Mouse (Mus musculus): ENCODE measurements around the gene Ppig.
"Not testable (repeated sequence)": the region's sequence is repeated elsewhere in the genome, so short reads cannot be mapped to it uniquely, and the experiment has no call there.

The Ppig gene

DNA sequence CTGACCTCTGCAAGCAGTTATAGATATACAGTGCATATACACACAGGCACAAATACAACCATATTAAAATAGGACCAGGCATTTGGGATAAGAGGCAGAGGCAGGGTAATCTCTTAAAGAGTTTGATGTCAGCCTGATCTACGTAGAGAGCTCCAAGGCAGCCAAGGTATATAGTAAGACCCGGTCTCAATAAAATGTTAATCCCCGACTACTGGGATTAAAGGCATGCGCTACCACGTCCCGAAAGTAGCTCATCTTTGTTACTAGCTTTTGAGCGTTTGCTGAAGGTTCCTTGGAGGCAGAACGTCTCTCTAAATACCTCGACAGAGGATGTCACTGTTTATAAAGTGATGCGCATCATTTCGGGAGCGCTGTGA lies at the start of gene Ppig:
Gene Ppig, plus strand, starts transcription at position 273 of the 377 bp plus-strand sequence.
- no peak for DNase-seq (ENCODE audit: low read depth, low spot score)

DNA sequence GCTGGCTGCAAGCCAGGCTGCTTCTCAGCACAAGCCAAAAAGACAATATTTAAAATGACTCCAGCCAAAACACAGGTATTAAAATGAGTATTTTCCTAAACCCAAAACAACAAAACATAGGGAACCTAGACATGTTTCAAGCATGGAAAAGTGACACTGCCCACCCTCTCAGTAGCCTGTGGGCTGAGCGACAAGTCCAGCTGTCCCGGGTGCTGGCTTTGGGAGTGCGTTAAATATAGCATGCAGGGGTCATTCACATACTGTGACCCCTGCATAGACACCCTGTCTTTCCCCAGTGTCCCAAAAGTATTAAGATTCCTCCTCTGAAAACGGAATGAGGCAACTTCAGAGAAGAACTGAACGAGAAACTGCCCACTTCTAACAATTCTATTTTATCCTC lies 48.6 kb upstream of the Ppig start:
- DNase-seq (ENCODE audit: low read depth, low spot score), result no peak

DNA sequence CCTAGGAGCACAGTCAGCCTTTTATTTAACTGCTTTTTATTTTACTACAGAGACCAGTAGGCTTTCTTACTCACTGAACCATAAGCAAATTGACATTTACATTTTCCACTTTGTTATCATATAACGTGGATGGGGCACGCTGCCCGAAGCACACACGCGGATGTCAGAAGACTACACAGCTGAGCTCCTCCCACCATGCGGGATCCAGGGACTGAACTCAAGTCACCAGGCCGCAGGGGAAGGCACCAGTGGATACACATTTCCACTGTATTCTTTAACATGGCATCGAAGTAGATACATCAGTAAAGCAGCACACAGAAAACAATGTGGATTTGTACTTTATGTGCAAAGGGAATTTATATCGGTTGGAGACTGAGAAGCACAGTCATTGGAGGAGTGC lies 47.1 kb upstream of the Ppig start:
- no peak for DNase-seq (ENCODE audit: low read depth, low spot score)

DNA sequence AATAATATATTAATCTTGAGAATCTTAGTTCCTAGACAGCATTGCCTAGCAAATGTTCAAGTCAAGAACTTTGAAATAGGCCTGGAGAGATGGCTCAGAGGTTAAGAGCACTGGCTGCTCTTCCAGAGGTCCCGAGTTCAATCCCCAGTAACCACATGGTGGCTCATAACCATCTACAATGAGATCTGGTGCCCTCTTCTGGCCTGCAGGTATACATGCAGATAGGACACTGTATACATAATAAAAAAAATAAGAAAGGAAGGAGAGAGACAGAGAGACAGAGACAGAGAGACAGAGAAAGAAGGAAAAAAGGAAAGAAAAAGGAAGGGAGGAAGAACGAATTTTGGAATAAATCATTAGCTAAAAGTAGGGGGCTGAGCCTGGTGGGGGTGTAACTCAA lies 45.6 kb upstream of the Ppig start:
- DNase-seq (ENCODE audit: low read depth, low spot score), result no peak

DNA sequence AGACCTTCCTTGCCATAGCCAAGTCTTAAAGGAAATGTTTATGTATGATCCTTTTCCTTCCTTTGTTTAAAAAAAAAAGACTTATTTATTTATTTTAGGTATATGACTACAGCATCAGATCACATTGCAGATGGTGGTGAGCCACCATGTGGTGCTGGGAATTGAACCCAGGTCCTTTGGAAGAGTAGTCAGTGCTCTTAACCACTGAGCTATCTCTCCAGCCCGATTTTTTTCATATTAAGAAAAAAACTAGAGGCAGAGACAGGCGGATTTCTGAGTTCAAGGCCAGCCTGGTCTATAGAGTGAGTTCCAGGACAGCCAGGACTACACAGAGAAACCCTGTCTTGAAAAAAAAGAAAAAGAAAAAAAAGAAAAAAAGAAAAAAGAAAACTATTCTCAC lies 45.1 kb upstream of the Ppig start:
- not testable (repeated sequence) for DNase-seq (ENCODE audit: low read depth, low spot score)

DNA sequence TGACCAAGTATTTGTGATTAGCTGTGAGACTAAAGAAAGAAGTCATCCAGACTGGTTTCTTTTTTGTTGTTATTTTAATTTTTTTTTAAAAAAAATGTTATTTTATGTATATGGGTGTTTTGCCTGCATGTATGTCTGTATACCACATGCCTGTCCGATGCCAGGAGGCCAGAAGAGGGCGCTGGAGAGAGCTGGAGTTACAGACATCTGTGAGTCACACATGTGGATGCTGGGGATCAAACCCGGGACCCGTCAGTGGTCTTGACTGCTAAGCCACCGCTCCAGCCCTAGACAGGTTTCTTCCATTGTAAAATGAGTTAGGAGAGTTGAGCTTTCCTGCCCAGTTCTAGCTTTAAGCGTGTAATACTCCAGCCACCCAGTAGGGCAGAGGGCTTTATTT lies 42.4 kb upstream of the Ppig start:
- no peak for DNase-seq (ENCODE audit: low read depth, low spot score)

DNA sequence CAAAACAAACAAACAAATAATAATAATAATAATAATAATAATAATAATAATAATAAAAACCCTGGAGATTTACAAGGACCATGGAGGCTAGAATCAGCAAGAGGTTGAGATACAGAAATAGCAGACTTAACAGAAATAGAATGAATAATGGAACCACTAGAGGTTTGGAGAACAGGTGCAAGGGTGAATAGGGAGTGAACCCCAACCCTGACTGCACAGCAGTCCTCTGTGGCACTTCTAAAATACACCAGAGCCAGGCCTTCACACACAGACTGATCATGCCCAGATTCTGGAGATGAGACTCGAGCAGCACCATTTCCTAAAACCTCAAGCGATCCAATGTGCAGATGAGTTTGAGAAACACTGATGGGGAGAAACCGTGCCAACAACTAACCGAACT lies 40.4 kb upstream of the Ppig start:
- no peak for DNase-seq (ENCODE audit: low read depth, low spot score)

DNA sequence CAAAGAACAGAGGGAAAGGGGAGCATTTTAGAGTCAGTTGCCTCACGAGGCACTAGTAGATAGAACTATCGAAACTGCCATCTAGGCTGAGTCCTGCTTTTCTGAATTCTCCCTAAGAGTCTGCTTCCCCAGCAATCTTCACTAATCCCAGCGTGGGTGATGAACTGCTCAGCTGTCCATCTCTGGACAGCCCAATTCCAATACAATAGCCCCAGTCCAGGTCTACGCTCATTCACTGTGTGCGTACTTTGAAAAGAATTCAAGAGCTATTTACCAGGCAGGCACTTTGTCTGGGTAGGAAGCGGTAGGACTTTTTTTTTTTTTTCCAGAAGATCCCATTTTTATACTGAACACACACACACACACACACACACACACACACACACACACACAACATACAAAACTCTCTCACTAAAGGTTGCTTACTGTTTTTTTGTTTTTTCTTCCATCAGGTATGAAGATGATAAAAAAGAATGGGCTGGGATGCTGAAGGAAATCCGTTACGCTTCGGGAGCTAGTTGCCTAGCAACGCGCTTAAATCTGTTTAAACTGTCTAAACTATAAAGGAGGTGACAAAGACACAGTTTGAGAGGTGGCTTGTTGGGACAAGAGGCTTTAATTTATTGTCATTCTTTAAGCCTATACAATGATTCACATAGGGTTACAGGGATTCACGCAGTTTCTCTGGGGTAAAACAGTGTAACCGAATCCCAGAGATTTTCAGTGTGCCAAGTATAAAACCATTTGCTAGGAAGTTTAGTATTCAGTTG lies 39.1 kb upstream of the Ppig start:
- peak; percentile 67 for DNase-seq (ENCODE audit: low read depth, low spot score)

DNA sequence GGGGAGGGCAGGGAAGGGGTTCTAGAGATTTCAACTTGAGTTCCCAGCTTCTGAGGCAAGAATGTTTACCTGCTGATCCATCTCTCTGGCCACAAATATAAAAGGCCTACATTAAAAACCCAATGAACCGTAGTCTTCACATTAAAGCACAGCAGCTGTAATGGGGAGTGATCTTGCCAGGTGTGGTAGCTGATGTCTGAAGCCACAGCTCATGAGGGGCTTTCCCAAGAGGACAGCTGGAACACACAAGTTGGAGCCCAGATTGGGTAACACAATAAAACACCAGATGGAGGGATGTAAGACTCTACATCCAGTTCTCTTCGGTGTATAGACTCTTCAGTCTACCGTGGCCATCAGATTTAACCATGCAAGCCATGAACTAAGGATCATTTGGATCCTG lies 37.9 kb upstream of the Ppig start:
- no peak for DNase-seq (ENCODE audit: low read depth, low spot score)

DNA sequence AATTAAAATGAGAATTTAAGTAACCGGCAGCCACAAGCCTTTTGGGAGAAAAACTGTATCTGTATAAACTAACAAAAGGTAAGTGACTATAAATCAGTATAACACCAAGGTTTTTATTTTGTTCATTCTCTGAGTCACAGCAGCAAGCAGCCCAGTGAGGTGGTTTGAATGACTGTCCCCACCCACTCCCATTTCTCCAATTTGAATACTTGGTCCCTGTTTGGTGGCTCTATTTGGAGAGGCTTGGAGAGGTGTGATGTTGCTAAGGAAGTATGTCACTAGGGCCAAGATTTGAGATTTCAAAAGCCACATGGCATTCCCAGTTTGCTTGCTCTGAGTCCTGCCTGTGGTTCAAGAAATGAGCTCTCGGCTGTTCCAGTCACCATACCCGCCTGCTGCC lies 32.1 kb upstream of the Ppig start:
- no peak for DNase-seq (ENCODE audit: low read depth, low spot score)

DNA sequence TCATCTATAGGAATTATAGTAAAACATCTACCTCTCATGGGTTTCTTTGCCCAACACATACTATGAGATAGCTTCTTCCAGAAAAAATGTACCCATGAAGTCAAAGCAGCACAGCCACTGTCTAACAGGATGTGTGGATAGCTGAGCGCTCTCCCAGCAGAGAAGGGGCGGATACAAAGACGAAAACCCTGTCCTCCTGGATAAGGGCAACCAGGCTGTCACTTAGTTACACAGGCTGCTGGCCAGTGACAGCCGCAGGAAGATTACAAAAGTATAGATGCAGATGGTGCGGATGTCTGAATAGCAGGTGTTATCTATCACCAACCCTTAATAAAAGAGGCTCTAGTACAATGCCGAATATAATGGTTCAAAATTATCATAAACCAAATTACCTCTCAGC lies 31.5 kb upstream of the Ppig start:
- DNase-seq (ENCODE audit: low read depth, low spot score), result no peak

DNA sequence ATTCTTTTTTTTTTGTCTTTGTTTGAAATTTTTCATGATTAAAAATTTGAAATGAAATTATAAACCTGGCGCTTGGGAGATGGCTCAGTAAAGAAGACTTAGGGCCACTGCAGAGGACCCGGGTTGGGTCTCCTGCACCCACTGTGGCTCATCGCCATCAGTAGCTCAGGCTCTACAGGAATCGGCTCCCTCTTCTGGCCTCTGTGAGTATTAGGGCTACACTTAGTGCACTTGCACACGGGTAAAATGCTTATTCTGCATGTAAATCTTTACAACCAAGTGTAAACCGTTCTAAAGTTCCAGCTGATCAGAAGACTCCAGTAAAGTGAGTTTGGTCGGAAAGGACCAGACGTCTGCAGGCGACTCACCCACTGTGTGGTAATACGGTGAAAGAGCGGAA lies 28.8 kb upstream of the Ppig start:
- no peak for DNase-seq (ENCODE audit: low read depth, low spot score)

DNA sequence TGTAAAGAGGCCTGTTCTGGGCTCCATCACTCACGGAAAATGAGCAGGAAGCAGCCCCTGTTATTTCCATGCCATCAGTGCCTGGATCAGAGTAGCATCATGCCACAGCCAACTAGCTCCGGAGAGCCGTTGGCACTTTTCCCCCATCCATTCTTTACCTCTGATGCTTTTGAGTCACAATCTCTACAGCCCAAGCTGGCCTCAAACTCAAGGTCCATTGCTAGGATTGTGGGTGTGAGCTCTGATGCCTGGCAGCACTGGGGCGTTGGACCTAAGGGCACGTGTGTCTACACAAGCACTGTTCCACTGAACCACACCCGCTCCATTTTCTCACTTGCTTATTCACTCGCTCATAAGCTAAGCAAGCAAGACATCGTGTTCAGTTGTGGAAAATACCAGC lies 21.9 kb upstream of the Ppig start:
- DNase-seq (ENCODE audit: low read depth, low spot score), result no peak

DNA sequence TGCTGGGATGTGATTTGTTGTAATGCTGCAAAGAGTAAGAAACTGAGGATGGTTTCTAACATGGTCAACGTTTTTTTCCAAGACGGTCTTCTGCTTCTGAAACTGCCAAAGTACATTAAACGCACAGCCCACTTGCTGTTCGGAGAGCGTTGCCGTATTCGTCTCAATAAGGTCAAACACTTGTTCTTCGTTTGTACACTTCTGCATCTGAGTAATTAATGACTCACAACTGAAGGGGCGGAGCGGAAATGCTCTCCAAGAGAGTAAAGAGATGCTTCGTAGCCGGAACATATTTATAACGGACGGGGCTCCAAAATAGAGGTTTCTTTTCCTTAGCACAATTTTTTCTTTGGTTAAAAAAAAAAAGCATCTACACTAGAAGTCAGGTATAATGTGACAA lies 10.2 kb upstream of the Ppig start:
- no peak for DNase-seq (ENCODE audit: low read depth, low spot score)

DNA sequence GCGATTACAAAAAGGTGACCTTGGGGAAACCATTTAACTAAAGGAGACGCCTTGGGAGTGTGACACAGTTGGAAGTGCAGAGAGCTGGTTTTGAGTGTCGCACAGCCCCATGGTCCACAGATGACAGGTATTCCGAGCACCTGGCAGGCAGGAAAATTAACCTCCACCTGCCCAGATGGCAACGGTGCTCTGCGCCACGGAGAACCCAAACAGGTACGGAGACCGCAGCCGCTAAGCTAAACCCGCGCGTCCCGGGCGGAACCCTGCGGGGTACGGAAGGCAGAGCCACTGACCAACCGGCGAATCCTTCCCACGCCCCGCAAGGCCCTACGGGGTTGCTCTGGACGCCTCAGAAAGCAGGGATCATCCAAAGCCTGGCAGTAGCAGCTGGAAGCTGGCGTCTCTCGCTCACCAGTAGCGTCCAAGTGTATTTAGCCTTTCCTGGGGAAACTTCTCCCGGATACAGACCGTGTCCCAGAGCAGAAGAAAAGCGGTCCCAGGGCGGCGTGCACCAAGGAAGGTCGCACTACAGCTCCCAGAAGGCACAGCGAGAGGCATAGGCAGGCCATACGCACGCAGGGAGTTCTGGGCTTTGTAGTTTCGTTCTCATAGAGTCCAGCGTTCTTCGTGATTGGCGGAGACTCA lies 9.2 kb upstream of the Ppig start, which contains the start of gene Fastkd1:
Gene Fastkd1, minus strand, starts transcription at position 536 of the 645 bp plus-strand sequence.
- peak; percentile 87 for DNase-seq (ENCODE audit: low read depth, low spot score)

DNA sequence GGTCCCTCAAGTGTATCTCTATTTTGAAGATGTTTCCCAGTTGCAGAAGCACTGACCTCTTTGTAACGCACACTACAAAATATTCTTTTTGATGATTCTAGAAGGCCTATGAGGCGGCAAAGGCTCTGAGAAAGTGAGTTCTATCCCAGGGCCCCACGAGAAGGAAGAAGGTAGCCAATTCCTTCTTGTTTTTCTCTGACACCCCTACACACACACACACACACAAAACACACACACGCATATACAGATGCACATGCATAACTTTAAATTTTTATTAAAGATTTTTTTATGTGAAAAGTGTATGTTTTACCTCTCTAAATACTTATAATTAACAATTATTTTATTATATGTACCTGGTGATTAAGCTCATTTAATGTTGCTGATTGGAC lies 8.7 kb upstream of the Ppig start:
- no peak for DNase-seq (ENCODE audit: low read depth, low spot score)

DNA sequence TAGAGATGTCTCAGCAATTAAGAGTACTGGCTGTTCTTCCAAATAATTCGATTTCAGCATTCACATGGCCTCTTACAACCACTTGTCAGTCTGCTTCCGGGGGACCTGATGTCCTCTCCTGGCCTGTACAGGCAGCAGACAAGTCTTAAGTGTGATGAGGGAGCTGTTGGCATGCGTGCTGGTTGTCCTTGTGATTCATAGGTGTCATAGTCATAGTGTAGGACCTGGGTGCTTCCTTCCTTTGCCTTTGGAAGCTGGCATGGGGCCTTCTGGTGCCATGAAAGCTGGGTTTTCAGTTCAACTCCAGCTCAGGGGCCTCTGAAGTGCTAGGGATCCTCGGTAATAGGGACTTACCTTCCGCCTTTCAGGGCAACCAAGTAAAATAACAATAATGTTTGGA lies 8.2 kb upstream of the Ppig start:
- no peak for DNase-seq (ENCODE audit: low read depth, low spot score)

DNA sequence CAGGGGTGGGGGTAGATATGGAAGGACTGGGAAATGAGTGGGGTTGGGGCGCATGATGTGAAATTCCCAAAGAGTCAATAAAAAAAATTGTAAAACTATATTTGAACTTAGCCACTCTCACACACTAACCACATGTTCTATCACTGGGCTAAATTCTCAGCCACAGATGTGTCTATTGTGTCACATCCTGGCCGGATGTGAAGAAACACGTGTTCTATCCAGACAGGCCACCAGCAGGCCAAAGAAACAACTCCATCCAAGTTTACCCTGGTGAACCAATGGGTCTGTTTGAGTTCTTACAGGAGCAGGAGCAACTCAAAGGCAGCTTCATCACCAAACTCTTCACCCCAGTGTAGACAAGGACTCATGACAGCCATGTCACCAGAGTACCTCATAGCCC lies 5.9 kb upstream of the Ppig start:
- no peak for DNase-seq (ENCODE audit: low read depth, low spot score)

DNA sequence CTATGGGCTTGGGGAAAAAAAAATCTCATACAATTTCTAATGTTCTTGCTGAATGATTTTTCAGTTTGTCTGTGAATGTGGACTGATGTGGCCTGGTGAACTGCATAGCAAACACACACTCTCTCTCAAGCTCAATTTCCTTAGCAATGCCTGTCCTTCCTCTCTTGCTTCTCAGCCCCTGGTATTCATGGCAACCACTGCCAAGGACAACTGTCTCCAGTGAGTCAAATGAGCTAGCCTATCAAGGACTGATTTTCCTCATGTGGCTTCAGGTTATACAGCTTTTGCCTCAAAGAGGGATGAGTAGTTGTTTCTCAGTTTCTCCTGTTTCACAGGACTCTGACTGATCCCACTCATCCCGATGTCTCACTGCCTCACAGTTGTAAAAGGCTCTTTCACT lies 3.2 kb upstream of the Ppig start:
- no peak for DNase-seq (ENCODE audit: low read depth, low spot score)

DNA sequence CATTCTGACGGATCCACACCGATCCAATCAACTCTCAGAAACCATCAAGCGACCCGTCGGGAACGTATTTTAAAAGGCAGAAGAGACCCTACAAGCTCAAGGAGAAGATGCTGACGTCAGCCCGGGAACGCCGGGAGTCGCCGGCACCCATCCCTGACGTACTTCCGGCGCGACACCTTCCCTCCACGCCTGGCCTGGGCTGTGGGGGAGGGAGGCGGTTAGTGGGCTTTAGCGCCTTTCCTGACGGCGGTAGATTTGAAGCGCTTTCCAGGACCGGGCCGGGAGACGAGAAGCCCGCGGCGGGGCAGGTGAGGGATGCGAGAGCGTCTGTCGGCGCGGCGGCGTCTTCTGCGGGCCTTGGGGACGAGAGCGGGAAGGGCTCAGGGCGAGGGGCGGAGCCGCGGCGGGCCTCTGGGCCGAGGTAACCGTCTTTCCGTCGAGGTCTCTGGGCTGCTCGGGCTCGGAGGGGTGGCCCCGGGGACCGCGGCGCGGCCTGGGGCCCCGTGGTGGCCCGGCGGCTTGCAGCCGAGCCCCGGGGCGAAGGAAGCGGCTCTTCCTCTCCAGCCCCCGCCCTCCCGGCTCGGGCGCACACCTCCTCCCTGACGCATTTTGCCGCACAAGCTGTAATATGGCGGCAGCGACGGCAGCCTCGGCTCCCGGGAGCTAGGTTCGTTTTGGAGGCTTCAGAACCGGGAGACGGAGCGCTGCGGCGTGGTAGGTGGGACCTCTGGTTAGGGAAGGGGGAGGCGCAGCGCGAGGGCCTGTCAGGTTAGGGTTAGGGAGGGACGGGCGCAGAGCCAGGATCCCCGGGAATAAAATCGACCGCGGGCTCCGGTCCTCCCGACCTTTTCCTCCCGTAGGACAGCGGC lies 539 bp downstream of the Ppig start:
- peak; percentile 95 for DNase-seq (ENCODE audit: low read depth, low spot score)

DNA sequence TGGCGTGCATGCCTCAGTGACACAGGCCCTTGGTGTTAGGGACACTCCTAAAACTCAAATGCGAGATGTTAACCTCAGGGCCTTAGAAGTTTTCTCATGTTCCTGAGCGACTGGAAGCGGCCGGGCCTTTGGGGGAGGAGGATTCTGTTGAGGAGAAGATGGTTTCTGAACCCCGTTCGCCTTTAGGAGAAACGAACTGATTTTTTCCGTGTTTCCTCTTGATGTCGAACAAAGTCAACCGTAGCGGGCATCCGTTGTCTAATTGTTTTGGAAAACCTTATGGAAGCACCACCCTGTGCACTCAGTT lies 1.1 kb downstream of the Ppig start:
- no peak for DNase-seq (ENCODE audit: low read depth, low spot score)

DNA sequence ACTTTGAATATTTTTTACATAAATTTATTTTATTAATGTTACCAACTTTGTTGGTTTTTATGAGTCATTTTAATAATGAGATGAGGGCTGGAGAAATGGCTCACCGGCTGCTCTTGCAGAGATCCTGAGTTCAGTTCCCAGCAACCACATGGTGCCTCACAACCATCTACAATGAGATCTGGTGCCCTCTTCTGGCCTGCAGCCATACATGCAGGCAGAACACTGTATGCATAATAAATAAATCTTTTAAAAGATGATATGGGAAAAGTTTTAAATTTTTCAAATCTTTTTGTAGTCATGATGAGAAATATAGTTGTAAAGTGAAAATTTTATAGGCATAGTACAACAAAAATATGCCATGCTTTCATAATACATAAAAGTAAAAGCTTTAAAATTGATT lies 22.7 kb downstream of the Ppig start:
- DNase-seq (ENCODE audit: low read depth, low spot score), result no peak

DNA sequence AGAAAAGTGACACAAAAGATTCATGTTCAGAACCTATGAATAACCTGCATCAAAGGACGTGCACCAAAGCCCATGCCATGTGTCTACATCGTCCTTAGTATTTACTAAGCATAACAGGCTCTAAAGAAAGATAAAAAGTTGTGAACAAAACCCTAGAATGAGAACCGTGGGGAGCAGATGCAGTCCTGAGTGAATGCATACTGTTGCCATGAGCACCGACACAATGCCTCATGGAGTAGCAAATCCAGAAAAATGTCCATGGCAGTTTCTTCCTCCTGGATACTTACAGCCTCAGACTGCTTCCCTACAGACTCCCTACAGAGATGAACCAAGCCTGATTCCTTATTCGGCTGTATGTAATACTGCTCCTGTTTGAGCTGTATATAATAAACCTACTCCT lies 38.6 kb downstream of the Ppig start:
- DNase-seq (ENCODE audit: low read depth, low spot score), result peak; percentile 31

Data from mesoderm, embryonic 11.5 days (tissue).